Mouse (Mus musculus): ENCODE results near the gene Desi1. TPM values are rescaled to one million over a fixed set of nuclear protein-coding genes. Genes with fewer than 3 reads are reported as not detected.

Desi1 gene
- total RNA-seq, 4 experiments from 2014 or later: 14.9 to 18.4 (median 17.5) TPM

- no peak for DNase-seq (ENCODE audit: low spot score in 2 of 2)
Measured at GRCm38 (mm10) chr15:81967821-81968220, 65.8 kb downstream of the Desi1 start.

- no peak for DNase-seq (ENCODE audit: low spot score in 2 of 2)
Measured at GRCm38 (mm10) chr15:81966062-81966829, 67.4 kb downstream of the Desi1 start.

GRCm38 (mm10) chr15:81964980-81965545 is 68.6 kb downstream of the Desi1 start:
- no peak for DNase-seq (ENCODE audit: low spot score in 2 of 2)

GRCm38 (mm10) chr15:81964262-81964661 is 69.4 kb downstream of the Desi1 start:
- DNase-seq (ENCODE audit: low spot score in 2 of 2): no peak

- DNase-seq (ENCODE audit: low spot score in 2 of 2): no peak
Measured at GRCm38 (mm10) chr15:81961078-81961451, 72.6 kb downstream of the Desi1 start.

GRCm38 (mm10) chr15:81960171-81961077 is 73.2 kb downstream of the Desi1 start, which contains the start of gene Pmm1:
Pmm1 (minus strand) TSS chr15:81960930.
- peak; percentile 99 for DNase-seq (ENCODE audit: low spot score in 2 of 2)

GRCm38 (mm10) chr15:81958906-81959305 is 74.8 kb downstream of the Desi1 start:
- DNase-seq (ENCODE audit: low spot score in 2 of 2): no peak

- DNase-seq (ENCODE audit: low spot score in 2 of 2): no peak
Measured at GRCm38 (mm10) chr15:81957598-81957997, 76.1 kb downstream of the Desi1 start.

- DNase-seq (ENCODE audit: low spot score in 2 of 2): no peak
Measured at GRCm38 (mm10) chr15:81956457-81956856, 77.2 kb downstream of the Desi1 start.

- DNase-seq (ENCODE audit: low spot score in 2 of 2): no peak
Measured at GRCm38 (mm10) chr15:81955414-81955813, 78.2 kb downstream of the Desi1 start.

GRCm38 (mm10) chr15:81954716-81955115 is 78.9 kb downstream of the Desi1 start:
- DNase-seq (ENCODE audit: low spot score in 2 of 2): no peak

GRCm38 (mm10) chr15:81954151-81954583 is 79.5 kb downstream of the Desi1 start:
- no peak for DNase-seq (ENCODE audit: low spot score in 2 of 2)

GRCm38 (mm10) chr15:81952310-81952709 is 81.4 kb downstream of the Desi1 start:
- DNase-seq (ENCODE audit: low spot score in 2 of 2): no peak

GRCm38 (mm10) chr15:81951159-81951558 is 82.5 kb downstream of the Desi1 start:
- no peak for DNase-seq (ENCODE audit: low spot score in 2 of 2)

GRCm38 (mm10) chr15:81950716-81951115 is 82.9 kb downstream of the Desi1 start:
- DNase-seq (ENCODE audit: low spot score in 2 of 2): no peak

GRCm38 (mm10) chr15:81949476-81950131 is 84.1 kb downstream of the Desi1 start:
- DNase-seq (ENCODE audit: low spot score in 2 of 2): no peak

- no peak for DNase-seq (ENCODE audit: low spot score in 2 of 2)
Measured at GRCm38 (mm10) chr15:81949076-81949475, 84.6 kb downstream of the Desi1 start.

GRCm38 (mm10) chr15:81943176-81943749 is 90.4 kb downstream of the Desi1 start:
- DNase-seq (ENCODE audit: low spot score in 2 of 2): no peak

All from gastrocnemius, adult 8-10 months (tissue).